Mouse (Mus musculus) urinary bladder, postnatal 14 days (tissue): ENCODE data around the gene Cnih1.
A peak's percentile ranks its signal among the peaks of the same experiment; 100 is the strongest.
"Not testable (repeated sequence)": the region's sequence is repeated elsewhere in the genome, so short reads cannot be mapped to it uniquely, and the experiment has no call there.

ENCODE experiments used
- DNase-seq: peaks from one replicate; pipeline ENCODE4 v3.0.0; 2021; ENCODE audit warnings: low spot score

Cnih1 gene

GRCm38 (mm10) chr14:46787454-46787786 lies 791 bp downstream of the Cnih1 start:
- no peak for DNase-seq

GRCm38 (mm10) chr14:46785247-46785646 lies 3.0 kb downstream of the Cnih1 start:
- no peak for DNase-seq

- DNase-seq: no peak
Measured at GRCm38 (mm10) chr14:46783327-46783926, 4.8 kb downstream of the Cnih1 start.

- DNase-seq: no peak
Measured at GRCm38 (mm10) chr14:46782187-46782828, 5.9 kb downstream of the Cnih1 start.

- no peak for DNase-seq
Measured at GRCm38 (mm10) chr14:46781086-46781485, 7.1 kb downstream of the Cnih1 start.

GRCm38 (mm10) chr14:46779217-46779616 lies 9.0 kb downstream of the Cnih1 start:
- DNase-seq: no peak

GRCm38 (mm10) chr14:46778756-46779155 lies 9.5 kb downstream of the Cnih1 start:
- no peak for DNase-seq

GRCm38 (mm10) chr14:46770036-46770435 lies 18.2 kb downstream of the Cnih1 start:
- DNase-seq: no peak

GRCm38 (mm10) chr14:46767116-46767515 lies 21.1 kb downstream of the Cnih1 start:
- no peak for DNase-seq

- no peak for DNase-seq
Measured at GRCm38 (mm10) chr14:46761186-46761585, 27.0 kb downstream of the Cnih1 start.

GRCm38 (mm10) chr14:46760355-46761029 lies 27.7 kb downstream of the Cnih1 start, which contains the start of gene Cdkn3:
Gene Cdkn3 (plus strand): TSS chr14:46760541.
- DNase-seq: peak; percentile 93

- DNase-seq: no peak
Measured at GRCm38 (mm10) chr14:46759970-46760354, 28.2 kb downstream of the Cnih1 start.

GRCm38 (mm10) chr14:46757736-46758135 lies 30.5 kb downstream of the Cnih1 start:
- DNase-seq: no peak

- no peak for DNase-seq
Measured at GRCm38 (mm10) chr14:46755851-46756250, 32.4 kb downstream of the Cnih1 start.

- DNase-seq: not testable (repeated sequence)
Measured at GRCm38 (mm10) chr14:46754371-46754770, 33.8 kb downstream of the Cnih1 start.

- DNase-seq: no peak
Measured at GRCm38 (mm10) chr14:46745413-46745812, 42.8 kb downstream of the Cnih1 start.

- DNase-seq: no peak
Measured at GRCm38 (mm10) chr14:46742674-46743073, 45.5 kb downstream of the Cnih1 start.

- DNase-seq: not testable (repeated sequence)
Measured at GRCm38 (mm10) chr14:46737346-46737745, 50.9 kb downstream of the Cnih1 start.

- no peak for DNase-seq
Measured at GRCm38 (mm10) chr14:46736366-46736765, 51.8 kb downstream of the Cnih1 start.

GRCm38 (mm10) chr14:46734761-46735455 lies 53.3 kb downstream of the Cnih1 start:
- DNase-seq: no peak

- DNase-seq: no peak
Measured at GRCm38 (mm10) chr14:46734262-46734661, 53.9 kb downstream of the Cnih1 start.

- no peak for DNase-seq
Measured at GRCm38 (mm10) chr14:46725743-46726142, 62.5 kb downstream of the Cnih1 start.
